Mouse (Mus musculus): Measurements from ENCODE around the gene Gnb5. TPM values are rescaled to one million over a fixed set of nuclear protein-coding genes. Genes with fewer than 3 reads are reported as not detected.

The Gnb5 gene
- polyA plus RNA-seq, 1 experiment, result 7.2 TPM

GRCm38 (mm10) chr9:75328047-75328446 lies 22.0 kb downstream of the Gnb5 start:
- TF ChIP-seq USF1 (IDR thresholded peaks at IDR 0.05; ENCODE audit: low read depth) (no peak), MAX (IDR thresholded peaks at IDR 0.05) (no peak), MYOD1 (IDR thresholded peaks at IDR 0.05; ENCODE audit: control insufficient read depth, insufficient read length, low read depth) (no peak), MYOG (IDR thresholded peaks at IDR 0.05; ENCODE audit: control insufficient read depth, extremely low read depth, insufficient read length) (no peak), CTCF (IDR thresholded peaks at IDR 0.05; ENCODE audit: control insufficient read depth, insufficient read depth, insufficient read length) (no peak), CEBPB (IDR thresholded peaks at IDR 0.05; ENCODE audit: low read depth) (no peak), FOSL1 (IDR thresholded peaks at IDR 0.05; ENCODE audit: insufficient read depth, low read length, poor library complexity, severe bottlenecking) (no peak)
- H3K36me3 ChIP-seq (ENCODE audit: control insufficient read depth, insufficient read depth), result no peaks in the 10 kb centered on the region
- no peak overlapping the region for H3ac ChIP-seq (ENCODE audit: control insufficient read depth, insufficient read length, low read depth)
- no peaks in the 10 kb centered on the region for H3K79me3 ChIP-seq (ENCODE audit: low read depth)
- no peaks in the 10 kb centered on the region for H3K27me3 ChIP-seq (ENCODE audit: control insufficient read depth, insufficient read depth, insufficient read length)
- no peaks in the 10 kb centered on the region for H3K79me2 ChIP-seq (ENCODE audit: control insufficient read depth, insufficient read depth)
- no peak overlapping the region for H3K4me3 ChIP-seq (ENCODE audit: insufficient read depth, poor library complexity, severe bottlenecking)

DNA sequence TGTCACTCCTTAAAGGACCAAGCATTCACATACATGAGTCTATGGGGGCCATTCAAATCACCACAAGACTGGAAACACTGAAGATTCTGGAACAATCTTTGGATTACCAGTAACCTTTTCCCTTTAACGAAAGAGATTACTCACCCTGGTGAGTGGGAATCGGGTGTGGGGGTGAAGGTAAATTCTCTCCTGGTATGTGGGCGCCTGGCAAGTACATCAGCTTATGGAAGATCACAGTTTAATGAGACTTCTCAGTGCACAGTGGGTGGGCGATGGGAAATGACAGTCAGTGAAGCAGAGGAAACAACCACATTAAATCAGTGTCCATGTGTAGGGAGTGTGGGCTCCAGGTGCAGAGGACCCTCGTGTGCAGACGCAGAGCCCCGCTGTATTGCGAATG lies 24.7 kb downstream of the Gnb5 start:
- H3K79me3 ChIP-seq (ENCODE audit: low read depth), result no peaks in the 10 kb centered on the region
- no peak overlapping the region for H3K4me3 ChIP-seq (ENCODE audit: insufficient read depth, poor library complexity, severe bottlenecking)
- TF ChIP-seq CTCF (IDR thresholded peaks at IDR 0.05; ENCODE audit: control insufficient read depth, insufficient read depth, insufficient read length), result no peak
- TF ChIP-seq MYOG (IDR thresholded peaks at IDR 0.05; ENCODE audit: control insufficient read depth, extremely low read depth, insufficient read length), result no peak
- TF ChIP-seq CEBPB (IDR thresholded peaks at IDR 0.05; ENCODE audit: low read depth), result no peak
- TF ChIP-seq MAX (IDR thresholded peaks at IDR 0.05), result no peak
- no peak for TF ChIP-seq MYOD1 (IDR thresholded peaks at IDR 0.05; ENCODE audit: control insufficient read depth, insufficient read length, low read depth)
- no peak for TF ChIP-seq FOSL1 (IDR thresholded peaks at IDR 0.05; ENCODE audit: insufficient read depth, low read length, poor library complexity, severe bottlenecking)
- TF ChIP-seq USF1 (IDR thresholded peaks at IDR 0.05; ENCODE audit: low read depth), result no peak
- no peak overlapping the region for H3ac ChIP-seq (ENCODE audit: control insufficient read depth, insufficient read length, low read depth)
- no peaks in the 10 kb centered on the region for H3K79me2 ChIP-seq (ENCODE audit: control insufficient read depth, insufficient read depth)
- H3K27me3 ChIP-seq (ENCODE audit: control insufficient read depth, insufficient read depth, insufficient read length), result no peaks in the 10 kb centered on the region
- no peaks in the 10 kb centered on the region for H3K36me3 ChIP-seq (ENCODE audit: control insufficient read depth, insufficient read depth)

- Histone ChIP-seq H3K79me2 (ENCODE audit: control insufficient read depth, insufficient read depth) (no peaks in the 10 kb centered on the region), H3K4me3 (ENCODE audit: insufficient read depth, poor library complexity, severe bottlenecking) (no peak overlapping the region), H3ac (ENCODE audit: control insufficient read depth, insufficient read length, low read depth) (no peak overlapping the region), H3K27me3 (ENCODE audit: control insufficient read depth, insufficient read depth, insufficient read length) (no peaks in the 10 kb centered on the region), H3K79me3 (ENCODE audit: low read depth) (no peaks in the 10 kb centered on the region), H3K36me3 (ENCODE audit: control insufficient read depth, insufficient read depth) (no peaks in the 10 kb centered on the region)
- TF ChIP-seq FOSL1 (IDR thresholded peaks at IDR 0.05; ENCODE audit: insufficient read depth, low read length, poor library complexity, severe bottlenecking) (no peak), MAX (IDR thresholded peaks at IDR 0.05) (no peak), CEBPB (IDR thresholded peaks at IDR 0.05; ENCODE audit: low read depth) (no peak), CTCF (IDR thresholded peaks at IDR 0.05; ENCODE audit: control insufficient read depth, insufficient read depth, insufficient read length) (no peak), MYOG (IDR thresholded peaks at IDR 0.05; ENCODE audit: control insufficient read depth, extremely low read depth, insufficient read length) (no peak), USF1 (IDR thresholded peaks at IDR 0.05; ENCODE audit: low read depth) (no peak)
Observed at GRCm38 (mm10) chr9:75334440-75334839, 28.4 kb downstream of the Gnb5 start.

DNA sequence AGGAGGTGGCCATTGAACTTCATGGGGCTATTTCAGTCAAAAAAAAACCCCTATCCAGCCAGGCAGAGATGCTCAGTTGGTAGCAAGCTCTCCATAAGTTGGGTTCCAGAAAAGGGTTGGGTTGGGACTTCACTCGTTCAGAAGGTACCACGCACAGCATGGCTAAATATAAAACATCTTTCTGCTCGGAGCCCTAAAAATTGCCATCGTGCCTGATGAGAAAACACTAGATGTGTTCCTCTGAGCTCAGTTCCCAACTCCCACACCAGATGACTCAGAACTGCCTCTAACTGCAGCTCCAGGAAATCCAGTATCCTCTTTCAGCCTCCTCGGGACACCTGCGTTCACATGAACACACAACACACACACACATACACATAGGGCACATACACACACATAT lies 31.9 kb downstream of the Gnb5 start:
- no peaks in the 10 kb centered on the region for H3K36me3 ChIP-seq (ENCODE audit: control insufficient read depth, insufficient read depth)
- H3K4me3 ChIP-seq (ENCODE audit: insufficient read depth, poor library complexity, severe bottlenecking), result no peak overlapping the region
- no peaks in the 10 kb centered on the region for H3K79me2 ChIP-seq (ENCODE audit: control insufficient read depth, insufficient read depth)
- H3K79me3 ChIP-seq (ENCODE audit: low read depth), result no peaks in the 10 kb centered on the region
- H3ac ChIP-seq (ENCODE audit: control insufficient read depth, insufficient read length, low read depth), result no peak overlapping the region
- H3K27me3 ChIP-seq (ENCODE audit: control insufficient read depth, insufficient read depth, insufficient read length), result no peaks in the 10 kb centered on the region
- TF ChIP-seq CEBPB (IDR thresholded peaks at IDR 0.05; ENCODE audit: low read depth) (no peak), FOSL1 (IDR thresholded peaks at IDR 0.05; ENCODE audit: insufficient read depth, low read length, poor library complexity, severe bottlenecking) (no peak), MYOG (IDR thresholded peaks at IDR 0.05; ENCODE audit: control insufficient read depth, extremely low read depth, insufficient read length) (no peak), MYOD1 (IDR thresholded peaks at IDR 0.05; ENCODE audit: control insufficient read depth, insufficient read length, low read depth) (no peak), USF1 (IDR thresholded peaks at IDR 0.05; ENCODE audit: low read depth) (no peak), MAX (IDR thresholded peaks at IDR 0.05) (no peak), CTCF (IDR thresholded peaks at IDR 0.05; ENCODE audit: control insufficient read depth, insufficient read depth, insufficient read length) (no peak)

DNA sequence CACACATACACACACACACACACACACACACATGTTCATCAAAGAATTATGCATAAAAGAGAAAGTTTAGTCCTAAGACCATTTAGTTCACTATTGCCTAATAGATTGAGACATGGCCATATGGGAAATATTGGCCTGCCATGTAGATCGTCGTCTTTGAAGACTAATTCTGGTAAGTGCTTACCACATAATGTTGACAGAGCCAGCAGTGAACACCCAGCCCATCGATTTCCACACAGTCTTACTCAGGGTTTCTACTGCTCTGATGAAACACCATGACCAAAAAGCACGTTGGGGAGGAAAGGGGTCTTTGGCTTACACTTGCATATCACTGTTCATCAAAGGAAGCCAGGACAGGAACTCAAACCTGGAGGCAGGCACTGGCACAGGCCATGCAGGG lies 36.3 kb downstream of the Gnb5 start:
- Histone ChIP-seq H3K27me3 (ENCODE audit: control insufficient read depth, insufficient read depth, insufficient read length) (no peaks in the 10 kb centered on the region), H3K36me3 (ENCODE audit: control insufficient read depth, insufficient read depth) (no peaks in the 10 kb centered on the region)

GRCm38 (mm10) chr9:75347458-75347857 lies 41.4 kb downstream of the Gnb5 start, which contains the start of gene Bcl2l10:
TSS of gene Bcl2l10 (plus strand) at chr9:75347758.
- H3K36me3 ChIP-seq (ENCODE audit: control insufficient read depth, insufficient read depth), result no peaks in the 10 kb centered on the region
- no peaks in the 10 kb centered on the region for H3K79me2 ChIP-seq (ENCODE audit: control insufficient read depth, insufficient read depth)
- no peak within 1 kb of the TSS for H3ac ChIP-seq (ENCODE audit: control insufficient read depth, insufficient read length, low read depth)
- no peaks in the 10 kb centered on the region for H3K27me3 ChIP-seq (ENCODE audit: control insufficient read depth, insufficient read depth, insufficient read length)
- H3K4me3 ChIP-seq (ENCODE audit: insufficient read depth, poor library complexity, severe bottlenecking), result no peak within 1 kb of the TSS
- TF ChIP-seq FOSL1 (IDR thresholded peaks at IDR 0.05; ENCODE audit: insufficient read depth, low read length, poor library complexity, severe bottlenecking) (no peak), USF1 (IDR thresholded peaks at IDR 0.05; ENCODE audit: low read depth) (no peak), MYOG (IDR thresholded peaks at IDR 0.05; ENCODE audit: control insufficient read depth, extremely low read depth, insufficient read length) (no peak), MAX (IDR thresholded peaks at IDR 0.05) (no peak), CTCF (IDR thresholded peaks at IDR 0.05; ENCODE audit: control insufficient read depth, insufficient read depth, insufficient read length) (no peak), CEBPB (IDR thresholded peaks at IDR 0.05; ENCODE audit: low read depth) (no peak), MYOD1 (IDR thresholded peaks at IDR 0.05; ENCODE audit: control insufficient read depth, insufficient read length, low read depth) (no peak)
- H3K79me3 ChIP-seq (ENCODE audit: low read depth), result no peaks in the 10 kb centered on the region

More for the DNA sequence above, 36.3 kb downstream of the Gnb5 start:
- Histone ChIP-seq H3K4me3 (ENCODE audit: insufficient read depth, poor library complexity, severe bottlenecking) (no peak overlapping the region), H3K79me2 (ENCODE audit: control insufficient read depth, insufficient read depth) (no peaks in the 10 kb centered on the region), H3ac (ENCODE audit: control insufficient read depth, insufficient read length, low read depth) (no peak overlapping the region), H3K79me3 (ENCODE audit: low read depth) (no peaks in the 10 kb centered on the region)
- no peak for TF ChIP-seq MYOG (IDR thresholded peaks at IDR 0.05; ENCODE audit: control insufficient read depth, extremely low read depth, insufficient read length)
- TF ChIP-seq MYOD1 (IDR thresholded peaks at IDR 0.05; ENCODE audit: control insufficient read depth, insufficient read length, low read depth), result no peak
- TF ChIP-seq USF1 (IDR thresholded peaks at IDR 0.05; ENCODE audit: low read depth), result no peak
- TF ChIP-seq CTCF (IDR thresholded peaks at IDR 0.05; ENCODE audit: control insufficient read depth, insufficient read depth, insufficient read length), result no peak
- TF ChIP-seq MAX (IDR thresholded peaks at IDR 0.05), result no peak
- TF ChIP-seq FOSL1 (IDR thresholded peaks at IDR 0.05; ENCODE audit: insufficient read depth, low read length, poor library complexity, severe bottlenecking), result no peak
- TF ChIP-seq CEBPB (IDR thresholded peaks at IDR 0.05; ENCODE audit: low read depth), result no peak

Measured in C2C12 (cell line).